Mouse (Mus musculus): ENCODE results near the gene Smyd5.

DNA sequence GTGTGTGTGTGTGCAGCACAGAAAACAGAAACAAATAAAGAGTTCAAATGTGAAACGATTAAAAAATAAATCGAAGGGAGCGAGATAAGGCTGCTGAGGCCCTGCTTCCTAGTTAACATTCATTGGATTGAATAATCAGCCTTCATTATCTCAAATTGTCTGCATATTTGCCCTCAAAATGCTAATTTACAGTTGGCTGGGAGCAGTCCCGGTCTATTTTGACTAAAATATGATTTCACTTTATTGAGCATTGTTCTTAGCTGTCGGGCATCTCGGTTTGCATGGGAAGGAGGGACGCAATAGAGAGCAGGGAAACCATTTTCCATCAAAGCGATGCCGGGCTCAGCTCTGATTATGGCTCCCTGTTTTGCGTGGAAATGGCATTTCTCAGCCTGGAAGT is 28.8 kb upstream of the Smyd5 start:
- TF ChIP-seq CTCF (IDR thresholded peaks at IDR 0.05; ENCODE audit: low read depth), result no peak
- TF ChIP-seq EP300 (optimal IDR thresholded peaks at IDR 0.05), result no peak

Measured in stomach, postnatal 0 days (tissue).